Mouse (Mus musculus): ENCODE measurements around the gene Zdbf2.
A peak's percentile ranks its signal among the peaks of the same experiment; 100 is the strongest.
"Not testable (repeated sequence)": the region's sequence is repeated elsewhere in the genome, so short reads cannot be mapped to it uniquely, and the experiment has no call there.

DNA sequence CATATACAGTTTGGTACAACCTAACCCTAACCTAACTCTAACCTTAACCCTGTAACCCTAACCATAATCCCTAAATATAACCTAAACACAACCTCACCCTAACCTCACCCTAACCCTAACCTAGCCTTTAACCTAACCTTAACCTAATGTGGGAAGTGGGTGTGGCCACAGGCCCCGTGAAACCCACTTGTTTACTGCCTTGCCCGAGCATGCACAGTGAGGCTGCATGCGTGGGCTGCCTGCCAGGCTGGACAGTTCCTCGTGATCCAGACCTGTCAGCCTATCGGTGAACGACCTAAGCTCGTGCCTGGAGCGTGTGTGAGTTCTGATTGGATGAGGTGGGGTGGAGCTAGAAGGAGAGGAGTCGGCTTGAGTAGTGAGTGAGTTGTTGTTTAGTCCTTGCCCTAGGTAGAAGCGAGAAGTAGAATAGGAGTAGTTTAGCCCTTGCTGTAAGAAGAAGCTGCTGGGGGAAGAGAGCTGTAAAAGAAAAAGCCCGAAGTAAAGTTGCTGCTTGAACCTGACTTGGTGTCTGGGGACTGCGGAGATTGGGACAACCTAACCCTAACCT lies 50.6 kb downstream of the Zdbf2 start:
- TF ChIP-seq ZC3H11A (IDR thresholded peaks at IDR 0.05; ENCODE audit: borderline replicate concordance, low read depth, low read length); MAFK (IDR thresholded peaks at IDR 0.05; ENCODE audit: insufficient read depth, low read depth, low read length); ZNF384 (IDR thresholded peaks at IDR 0.05; ENCODE audit: low read depth, low read length): not testable (repeated sequence)
- TF ChIP-seq CHD2 (IDR thresholded peaks at IDR 0.05; ENCODE audit: low read depth, low read length): 0 out of 2 replicates have a peak, but pooled peaks have one; percentile 55
